Comparison of ENCODE assay signal across 8 mouse cellular contexts in genomic region chr2:152197301-152197712, GRCm38 (mm10). TPM values are rescaled to one million over a fixed set of nuclear protein-coding genes. Genes with fewer than 3 reads are reported as not detected.
DNase-seq lines count a peak whose midpoint lies in the region; ATAC-seq and TF ChIP-seq lines count a peak whose summit lies in the region.

No protein-coding gene starts in this region.

- TF ChIP-seq CTCF in stomach, postnatal 0 days (IDR thresholded peaks at IDR 0.05; ENCODE audit: low read depth), result peak; percentile 93

- intact Hi-C loops in heart, postnatal 10 days (cut with DNase I), result loop anchor here (1.0 to 2.0 kb wide), 2 partner anchors 85 to 169 kb away; no protein-coding TSS in a partner anchor

- H3K4me2 ChIP-seq in forebrain, embryonic 11.5 days (ENCODE audit: low read depth, low read length, severe bottlenecking), result no peak overlapping the region
- H3K4me2 ChIP-seq in liver, embryonic 13.5 days, result no peak overlapping the region
- no peak overlapping the region for H3K4me2 ChIP-seq in neural tube, embryonic 12.5 days (replicated peaks)
- H3K4me2 ChIP-seq in stomach, postnatal 0 days (replicated peaks; ENCODE audit: low read depth), result no peak overlapping the region

- H3K4me1 ChIP-seq in forebrain, embryonic 11.5 days (replicated peaks; ENCODE audit: control insufficient read depth, insufficient read depth, low read length), result no peaks in the 10 kb centered on the region
- peaks cover 27% of the 10 kb centered on the region for H3K4me1 ChIP-seq in liver, embryonic 13.5 days (replicated peaks)
- H3K4me1 ChIP-seq in neural tube, embryonic 12.5 days, result no peaks in the 10 kb centered on the region; the same call in 1 of the 2 replicates
- no peaks in the 10 kb centered on the region for H3K4me1 ChIP-seq in stomach, postnatal 0 days (replicated peaks; ENCODE audit: control insufficient read depth, insufficient read depth)

- H3K27me3 ChIP-seq in forebrain, embryonic 11.5 days (ENCODE audit: control insufficient read depth, insufficient read depth, low read length), result no peaks in the 10 kb centered on the region
- H3K27me3 ChIP-seq in liver, embryonic 13.5 days, result no peaks in the 10 kb centered on the region
- H3K27me3 ChIP-seq in neural tube, embryonic 12.5 days (replicated peaks), result no peaks in the 10 kb centered on the region
- H3K27me3 ChIP-seq in stomach, postnatal 0 days (ENCODE audit: control insufficient read depth, insufficient read depth, low read length), result no peaks in the 10 kb centered on the region

- no peaks in the 10 kb centered on the region for H3K36me3 ChIP-seq in forebrain, embryonic 11.5 days (ENCODE audit: control insufficient read depth, insufficient read depth, low read length)
- H3K36me3 ChIP-seq in liver, embryonic 13.5 days, result no peaks in the 10 kb centered on the region
- H3K36me3 ChIP-seq in neural tube, embryonic 12.5 days, result no peaks in the 10 kb centered on the region
- H3K36me3 ChIP-seq in stomach, postnatal 0 days (ENCODE audit: control insufficient read depth, insufficient read depth, low read length), result no peaks in the 10 kb centered on the region

- peak; percentile 75 for ATAC-seq in forebrain, embryonic 11.5 days (replicated peaks; ENCODE audit: low FRiP score)
- ATAC-seq in liver, embryonic 13.5 days (ENCODE audit: low read depth), result peak; percentile 60; the same call in 1 of the 2 replicates
- peak; percentile 86 for ATAC-seq in neural tube, embryonic 12.5 days (ENCODE audit: low FRiP score, low read depth)
- peak; percentile 61; the same call in 1 of the 2 replicates for ATAC-seq in stomach, postnatal 0 days (ENCODE audit: low FRiP score, low TSS enrichment)

- peak; percentile 90 for DNase-seq in ES-CJ7 (ENCODE audit: low read depth, low spot score)
- peak; percentile 75 for DNase-seq in c-Kit-positive CD71-negative TER-119-negative erythroid progenitor cells, embryonic 14.5 days (ENCODE audit: low read depth)
- peak; percentile 83 for DNase-seq in forebrain, embryonic 11.5 days (ENCODE audit: low spot score)
- DNase-seq in heart, postnatal 10 days, result peak; percentile 83 to 85
- peak; percentile 64 to 79 for DNase-seq in kidney, postnatal 25 days
- DNase-seq in liver, embryonic 13.5 days, result peak; percentile 42
- DNase-seq in stomach, postnatal 0 days (ENCODE audit: low spot score), result peak; percentile 56

- no peak overlapping the region for H3K4me3 ChIP-seq in forebrain, embryonic 11.5 days (ENCODE audit: low read depth, low read length)
- no peak overlapping the region for H3K4me3 ChIP-seq in liver, embryonic 13.5 days (replicated peaks)
- no peak overlapping the region for H3K4me3 ChIP-seq in neural tube, embryonic 12.5 days
- H3K4me3 ChIP-seq in stomach, postnatal 0 days (ENCODE audit: low read depth, low read length), result no peak overlapping the region

- 41% methylated on average over 10 of the region's 10 CpGs for WGBS in forebrain, embryonic 11.5 days
- WGBS in liver, embryonic 13.5 days (ENCODE audit: insufficient replicate concordance), result 43% methylated on average over 10 of the region's 10 CpGs
- WGBS in neural tube, embryonic 12.5 days, result 46% methylated on average over 10 of the region's 10 CpGs
- 44% methylated on average over 10 of the region's 10 CpGs for WGBS in stomach, postnatal 0 days

- H3K9ac ChIP-seq in forebrain, embryonic 11.5 days (ENCODE audit: low read length), result no peak overlapping the region; the same call in 1 of the 2 replicates
- no peak overlapping the region for H3K9ac ChIP-seq in liver, embryonic 13.5 days
- H3K9ac ChIP-seq in neural tube, embryonic 12.5 days, result no peak overlapping the region
- H3K9ac ChIP-seq in stomach, postnatal 0 days (ENCODE audit: low read length), result no peak overlapping the region

- no peak overlapping the region for H3K27ac ChIP-seq in forebrain, embryonic 11.5 days (ENCODE audit: low read depth, low read length)
- H3K27ac ChIP-seq in liver, embryonic 13.5 days, result no peak overlapping the region
- no peak overlapping the region for H3K27ac ChIP-seq in neural tube, embryonic 12.5 days
- no peak overlapping the region for H3K27ac ChIP-seq in stomach, postnatal 0 days (replicated peaks)

- H3K9me3 ChIP-seq in forebrain, embryonic 11.5 days (ENCODE audit: control insufficient read depth, low read length), result no peaks in the 10 kb centered on the region
- no peaks in the 10 kb centered on the region for H3K9me3 ChIP-seq in liver, embryonic 13.5 days (replicated peaks)
- no peaks in the 10 kb centered on the region for H3K9me3 ChIP-seq in neural tube, embryonic 12.5 days
- no peaks in the 10 kb centered on the region for H3K9me3 ChIP-seq in stomach, postnatal 0 days (ENCODE audit: control insufficient read depth, low read length)

- TF ChIP-seq EP300 in stomach, postnatal 0 days (optimal IDR thresholded peaks at IDR 0.05), result no peak

RNA-seq across cellular contexts. Expression of gene Csnk2a1, which starts 29.3 kb away (rescaled TPM):
- 72.2 and 73.6 TPM in 2 replicates for polyA plus RNA-seq in forebrain, embryonic 11.5 days (2014; fragmentation: Nextera tagmentation; extraction: Ambion mirVana)
- 100 to 1,000 TPM; 106 to 107 TPM for total RNA-seq in heart, postnatal 10 days (2021)
- polyA plus RNA-seq in liver, embryonic 13.5 days (2015; fragmentation: Nextera tagmentation; extraction: Ambion mirVana), result 51.5 and 53.3 TPM in 2 replicates
- 87.0 and 118 TPM in 2 replicates for polyA plus RNA-seq in neural tube, embryonic 12.5 days (2016; fragmentation: Nextera tagmentation; extraction: Ambion mirVana)
- 54.1 and 60.7 TPM in 2 replicates for polyA plus RNA-seq in stomach, postnatal 0 days (2015; fragmentation: Nextera tagmentation; extraction: Ambion mirVana)

RNA-seq across cellular contexts. Expression of gene Tcf15, which starts 53.9 kb away (rescaled TPM):
- 3.4 and 3.5 TPM in 2 replicates for polyA plus RNA-seq in forebrain, embryonic 11.5 days (2014; fragmentation: Nextera tagmentation; extraction: Ambion mirVana)
- total RNA-seq in heart, postnatal 10 days (2021), result 10 to 100 TPM; 44.1 to 53.6 TPM
- polyA plus RNA-seq in liver, embryonic 13.5 days (2015; fragmentation: Nextera tagmentation; extraction: Ambion mirVana), result 0.27 and 0.33 TPM in 2 replicates
- polyA plus RNA-seq in neural tube, embryonic 12.5 days (2016; fragmentation: Nextera tagmentation; extraction: Ambion mirVana), result 22.6 and 26.3 TPM in 2 replicates
- polyA plus RNA-seq in stomach, postnatal 0 days (2015; fragmentation: Nextera tagmentation; extraction: Ambion mirVana), result 2.5 and 3.1 TPM in 2 replicates
